In genomic region chr17:27036465-27036864, GRCm38 (mm10) we compare ENCODE assay signal across 11 mouse cellular contexts. TPM values are rescaled to one million over a fixed set of nuclear protein-coding genes. Genes with fewer than 3 reads are reported as not detected.
DNase-seq lines count a peak whose midpoint lies in the region; ATAC-seq and TF ChIP-seq lines count a peak whose summit lies in the region.
"Had no signal": no experiment of that assay in that cellular context is flagged by ENCODE, and none has a peak within 500 bp of the region (broad histone marks: within the 10 kb centered on the region; RNA-seq: fewer than 3 reads in every experiment).

No protein-coding gene starts in this region.

- peaks cover 61% of the 10 kb centered on the region for H3K4me1 ChIP-seq in heart, embryonic 10.5 days
- H3K4me1 ChIP-seq in heart, adult 2 months (ENCODE audit: control insufficient read depth, insufficient read depth, low read length): no peaks in the 10 kb centered on the region
- peaks cover 38% of the 10 kb centered on the region for H3K4me1 ChIP-seq in kidney, embryonic 14.5 days (ENCODE audit: control insufficient read depth, insufficient read depth, low read length)
- H3K4me1 ChIP-seq in limb, embryonic 10.5 days: peaks cover 71% of the 10 kb centered on the region

- H3K9me3 ChIP-seq in heart, embryonic 10.5 days: no peaks in the 10 kb centered on the region
- no peaks in the 10 kb centered on the region for H3K9me3 ChIP-seq in kidney, embryonic 14.5 days (ENCODE audit: control insufficient read depth, low read length)
- no peaks in the 10 kb centered on the region for H3K9me3 ChIP-seq in limb, embryonic 10.5 days (replicated peaks)

- peaks cover 13% of the 10 kb centered on the region for H3K27me3 ChIP-seq in heart, embryonic 10.5 days (ENCODE audit: insufficient read depth, poor library complexity, severe bottlenecking)
- H3K27me3 ChIP-seq in heart, adult 2 months (ENCODE audit: control insufficient read depth, insufficient read depth, low read length): no peaks in the 10 kb centered on the region
- H3K27me3 ChIP-seq in kidney, embryonic 14.5 days (ENCODE audit: control insufficient read depth, insufficient read depth, low read length): no peaks in the 10 kb centered on the region
- no peaks in the 10 kb centered on the region; the same call in 1 of the 2 replicates for H3K27me3 ChIP-seq in limb, embryonic 10.5 days (ENCODE audit: low read depth, poor library complexity, severe bottlenecking)

- H3K36me3 ChIP-seq in heart, embryonic 10.5 days: no peaks in the 10 kb centered on the region
- no peaks in the 10 kb centered on the region for H3K36me3 ChIP-seq in heart, adult 2 months (ENCODE audit: control insufficient read depth, insufficient read depth, low read length)
- H3K36me3 ChIP-seq in kidney, embryonic 14.5 days (ENCODE audit: control insufficient read depth, insufficient read depth, low read length): no peaks in the 10 kb centered on the region
- H3K36me3 ChIP-seq in limb, embryonic 10.5 days: no peaks in the 10 kb centered on the region

- no peak overlapping the region for H3K9ac ChIP-seq in heart, adult 2 months (ENCODE audit: low read depth, low read length)
- no peak overlapping the region for H3K9ac ChIP-seq in kidney, embryonic 14.5 days (ENCODE audit: low read depth, low read length)

- H3K27ac ChIP-seq in heart, embryonic 10.5 days: peak overlapping the region; percentile 56
- no peak overlapping the region for H3K27ac ChIP-seq in heart, adult 2 months
- peak overlapping the region; percentile 59; the same call in 1 of the 2 replicates for H3K27ac ChIP-seq in kidney, embryonic 14.5 days (ENCODE audit: low read depth, low read length)
- H3K27ac ChIP-seq in limb, embryonic 10.5 days: peak overlapping the region; percentile 38

- H3K79me2 ChIP-seq in heart, adult 2 months (replicated peaks; ENCODE audit: control insufficient read depth, insufficient read depth, low read length): no peaks in the 10 kb centered on the region

- no peak for TF ChIP-seq EP300 in heart, adult 2 months (IDR thresholded peaks at IDR 0.05; ENCODE audit: insufficient read depth, low read depth, low read length)

- intact Hi-C loops in heart, adult 2 months (cut with DNase I): no loop called here

- no peak for TF ChIP-seq CTCF in heart, adult 2 months (IDR thresholded peaks at IDR 0.05)

- 66% methylated on average over 7 of the region's 7 CpGs for WGBS in heart, embryonic 10.5 days
- 45% methylated on average over 7 of the region's 7 CpGs for WGBS in heart, adult 2 months
- WGBS in kidney, embryonic 14.5 days: 70% methylated on average over 7 of the region's 7 CpGs
- 75% methylated on average over 7 of the region's 7 CpGs for WGBS in limb, embryonic 10.5 days

- H3K4me3 ChIP-seq in heart, embryonic 10.5 days: no peak overlapping the region
- no peak overlapping the region for H3K4me3 ChIP-seq in heart, adult 2 months
- H3K4me3 ChIP-seq in kidney, embryonic 14.5 days (ENCODE audit: low read length): no peak overlapping the region
- no peak overlapping the region for H3K4me3 ChIP-seq in limb, embryonic 10.5 days

- H3K4me2 ChIP-seq in kidney, embryonic 14.5 days (replicated peaks; ENCODE audit: low read depth, low read length): no peak overlapping the region

- no peak for ATAC-seq in kidney, embryonic 14.5 days (ENCODE audit: low FRiP score, low TSS enrichment)
- ATAC-seq: activated CD4-positive, CD25-positive, alpha-beta regulatory T cell, adult 4 months had no signal

- no peak for DNase-seq in heart, embryonic 10.5 days (ENCODE audit: low spot score)
- no peak for DNase-seq in heart, adult 2 months
- no peak for DNase-seq in kidney, adult 18-20 months
- no peak for DNase-seq in limb, embryonic 10.5 days (ENCODE audit: low spot score)
- DNase-seq in lung, postnatal 4 days: peak; percentile 57 to 79
- no peak for DNase-seq in thymus, postnatal 36 days
- no peak for DNase-seq in adrenal gland, postnatal 36 days
- DNase-seq: cerebellum, postnatal 10 days; right cerebral cortex, postnatal 4 days had no signal

- TF ChIP-seq POLR2A in heart, adult 2 months (IDR thresholded peaks at IDR 0.05; ENCODE audit: insufficient read depth, low read depth, low read length): no peak

RNA-seq across cellular contexts. Expression of gene Bak1, which starts 7.7 kb away (rescaled TPM):
- polyA plus RNA-seq in heart, embryonic 10.5 days (2016; fragmentation: Nextera tagmentation; extraction: Ambion mirVana): 4.0 and 6.8 TPM in 2 replicates
- 10 to 100 TPM; 15.0 to 16.9 TPM for total RNA-seq in heart, adult 2 months (2021)
- polyA plus RNA-seq in heart, adult 2 months (2012; rRNA removed): 35.0 and 35.9 TPM in 2 replicates
- polyA plus RNA-seq in kidney, embryonic 14.5 days (2014; fragmentation: Nextera tagmentation; extraction: Ambion mirVana): 11.1 and 16.0 TPM in 2 replicates
- 3.7 and 4.6 TPM in 2 replicates for polyA plus RNA-seq in limb, embryonic 10.5 days (2016; fragmentation: Nextera tagmentation; extraction: Ambion mirVana)
- 10 to 100 TPM; 29.3 to 42.4 TPM for total RNA-seq in adrenal gland, postnatal 36 days (2021)

RNA-seq across cellular contexts. Expression of gene Itpr3, which starts 20.6 kb away (rescaled TPM):
- polyA plus RNA-seq in heart, embryonic 10.5 days (2016; fragmentation: Nextera tagmentation; extraction: Ambion mirVana): 2.9 TPM in 2 replicates
- total RNA-seq in heart, adult 2 months (2021): 1 to 10 TPM; 4.6 to 6.2 TPM
- polyA plus RNA-seq in heart, adult 2 months (2012; rRNA removed): 3.4 and 6.7 TPM in 2 replicates
- polyA plus RNA-seq in kidney, embryonic 14.5 days (2014; fragmentation: Nextera tagmentation; extraction: Ambion mirVana): 5.3 and 9.9 TPM in 2 replicates
- polyA plus RNA-seq in limb, embryonic 10.5 days (2016; fragmentation: Nextera tagmentation; extraction: Ambion mirVana): 4.3 and 4.8 TPM in 2 replicates
- total RNA-seq in adrenal gland, postnatal 36 days (2021): 1 to 10 TPM; 5.9 to 6.3 TPM

Comparison
In these comparisons a context has a peak if more than half of its experiments do, and no peak if none do; other contexts are left out.
1. DNase-seq: peak in lung, postnatal 4 days (2 of 2); none in heart, embryonic 10.5 days (single experiment), heart, adult 2 months (0 of 2), kidney, adult 18-20 months (single experiment), limb, embryonic 10.5 days (single experiment), thymus, postnatal 36 days (0 of 2) and adrenal gland, postnatal 36 days (0 of 2).